Mouse (Mus musculus): Measurements from ENCODE around the gene Car2.
A peak's percentile ranks its signal among the peaks of the same experiment; 100 is the strongest.

Car2 gene

DNA sequence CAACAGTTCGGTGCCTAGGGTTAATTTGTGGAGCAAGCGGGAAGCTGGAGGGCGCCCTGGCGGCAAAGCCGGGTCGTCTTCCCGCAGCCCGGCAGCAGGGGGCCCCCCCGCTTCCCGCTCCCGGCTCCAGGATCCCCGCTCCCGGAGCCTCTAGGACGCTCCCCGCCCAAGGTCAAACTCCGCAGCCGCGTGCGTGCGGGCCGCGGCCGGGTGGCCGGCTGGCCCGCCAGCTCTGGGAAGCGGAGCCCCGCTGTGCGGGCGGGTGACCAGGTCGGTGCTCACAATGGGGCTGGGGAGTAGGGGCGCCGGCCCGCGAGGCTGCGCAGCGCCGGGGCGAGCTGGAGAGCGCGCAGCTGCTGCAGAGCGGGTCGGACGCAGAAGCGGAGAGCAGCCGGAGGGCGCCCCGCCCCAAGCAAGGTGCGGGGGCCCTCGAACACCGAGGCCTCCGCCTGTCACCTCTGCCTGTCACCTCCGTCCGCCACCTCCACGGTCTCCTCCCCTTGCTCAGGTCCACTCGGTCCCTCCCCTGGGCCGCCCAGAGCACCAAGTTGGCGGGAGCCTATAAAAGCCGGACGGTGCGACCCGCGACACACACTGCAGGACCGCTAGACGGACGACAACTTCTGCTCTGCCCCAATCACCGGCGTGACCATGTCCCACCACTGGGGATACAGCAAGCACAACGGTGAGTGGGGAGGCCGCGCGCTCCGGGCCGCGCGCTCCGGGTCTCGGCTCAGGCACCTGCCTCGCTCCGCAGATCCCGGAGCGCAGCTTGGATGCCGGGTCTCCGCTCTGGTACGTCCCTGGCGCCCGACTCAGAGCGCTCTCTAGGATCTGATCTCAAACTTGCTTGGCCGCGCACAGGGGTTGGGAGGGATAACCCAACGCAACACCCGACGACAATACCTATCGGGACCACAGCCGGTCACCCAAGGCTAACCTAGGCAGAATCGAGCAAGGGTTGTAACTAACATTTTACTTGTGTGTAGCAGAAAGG, at the start of gene Car2:
Gene Car2, plus strand, starts transcription at position 172 of the 997 bp plus-strand sequence.
- DNase-seq (ENCODE audit: low spot score in 2 of 2): peak; percentile 38 to 43

DNA sequence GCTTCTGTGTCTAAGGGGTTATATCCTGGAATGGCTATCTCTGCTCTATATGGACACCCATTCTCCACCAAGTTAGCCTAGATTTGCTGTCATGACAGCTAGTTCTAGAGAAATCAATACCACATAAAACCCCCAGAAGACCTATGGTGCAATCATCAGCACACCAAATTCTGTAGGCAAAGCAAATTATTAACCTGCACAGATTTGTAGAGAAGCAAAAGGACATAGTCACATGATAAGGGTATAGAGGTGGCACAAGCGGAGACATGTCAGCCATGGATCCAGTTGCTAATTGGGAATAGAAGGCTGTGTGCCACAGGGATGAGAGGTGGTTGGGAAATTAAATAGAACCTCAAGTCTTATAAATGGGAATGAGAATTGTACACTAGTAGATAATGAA, 47.1 kb upstream of the Car2 start:
- no peak for DNase-seq (ENCODE audit: low spot score in 2 of 2)

DNA sequence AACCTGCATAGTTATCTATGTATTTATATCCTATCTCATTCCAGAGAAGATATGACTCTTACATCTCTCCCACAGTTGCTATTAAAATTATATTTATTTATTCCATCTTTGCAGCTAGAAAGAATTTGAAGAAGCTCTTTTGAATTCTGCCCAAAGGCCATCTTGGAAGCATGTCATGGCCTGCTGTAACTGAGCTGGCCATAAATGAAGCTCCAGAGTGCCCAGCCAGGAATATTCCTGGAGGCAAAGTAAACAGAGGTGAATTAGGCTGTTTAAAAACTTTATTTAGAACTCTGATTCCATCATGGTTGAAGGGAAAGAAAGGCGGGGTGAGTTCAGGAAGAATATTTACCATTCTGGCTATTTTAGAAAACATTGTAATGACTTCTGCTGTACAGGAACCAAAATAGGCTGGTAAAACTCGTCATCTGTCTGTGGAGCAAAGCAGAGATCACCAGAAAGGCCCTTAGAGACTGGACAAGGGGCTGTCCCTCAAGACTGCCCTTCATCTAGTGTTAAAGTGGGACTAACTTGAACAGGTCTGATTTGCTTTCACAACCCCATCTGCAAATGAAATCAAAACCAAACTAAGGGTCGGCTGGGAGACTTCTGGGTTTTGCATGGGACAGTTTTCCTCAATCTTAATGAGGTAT, 46.5 kb upstream of the Car2 start:
- no peak for DNase-seq (ENCODE audit: low spot score in 2 of 2)

DNA sequence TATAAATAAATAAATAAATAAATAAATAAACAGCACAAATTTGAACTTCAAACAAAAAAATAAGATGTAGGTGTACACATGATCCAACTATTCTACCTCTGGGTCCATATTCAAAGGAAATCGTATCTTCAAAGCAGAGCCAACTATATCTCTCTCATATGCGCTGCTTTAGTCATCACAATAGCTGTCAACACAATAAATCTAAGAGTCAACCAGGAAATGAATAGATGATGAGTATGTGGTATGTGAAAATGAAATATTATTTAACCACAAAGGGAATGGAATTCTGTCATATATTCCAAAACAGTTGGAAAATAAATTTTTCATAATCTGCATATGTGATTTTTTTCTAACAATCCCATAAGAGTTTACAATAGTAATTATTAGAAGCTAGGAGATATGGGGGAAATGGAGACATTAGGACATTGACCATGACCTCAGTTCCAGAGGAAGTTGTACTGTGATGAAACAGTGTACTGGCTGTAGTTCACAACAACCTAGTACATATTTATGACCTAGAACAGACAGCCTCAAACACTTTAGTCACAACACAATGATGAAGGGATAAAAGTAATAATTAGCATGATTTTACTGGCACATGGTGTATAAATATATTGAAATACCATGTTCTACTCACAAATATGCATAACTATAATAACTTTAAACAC, 37.4 kb upstream of the Car2 start:
- no peak for DNase-seq (ENCODE audit: low spot score in 2 of 2)

DNA sequence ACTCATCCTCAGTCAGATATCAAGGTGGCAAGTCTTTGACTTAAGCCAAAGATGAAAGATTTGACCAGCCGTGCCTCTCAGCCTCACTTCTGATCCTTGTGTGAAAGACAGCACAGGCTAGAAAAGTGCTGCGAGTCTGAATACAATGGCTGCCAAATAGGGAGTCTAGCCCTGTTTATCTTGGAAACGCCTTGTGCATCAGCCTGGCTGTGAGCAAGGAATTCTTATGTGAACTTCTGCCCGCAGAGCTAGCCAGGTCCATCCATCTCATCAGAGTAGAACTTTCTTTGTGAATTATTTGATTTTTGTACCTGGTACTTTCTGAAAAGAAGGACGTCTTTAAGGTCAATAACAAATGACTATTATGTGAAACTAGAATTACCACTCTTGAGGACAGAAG, 32.1 kb upstream of the Car2 start:
- no peak for DNase-seq (ENCODE audit: low spot score in 2 of 2)

DNA sequence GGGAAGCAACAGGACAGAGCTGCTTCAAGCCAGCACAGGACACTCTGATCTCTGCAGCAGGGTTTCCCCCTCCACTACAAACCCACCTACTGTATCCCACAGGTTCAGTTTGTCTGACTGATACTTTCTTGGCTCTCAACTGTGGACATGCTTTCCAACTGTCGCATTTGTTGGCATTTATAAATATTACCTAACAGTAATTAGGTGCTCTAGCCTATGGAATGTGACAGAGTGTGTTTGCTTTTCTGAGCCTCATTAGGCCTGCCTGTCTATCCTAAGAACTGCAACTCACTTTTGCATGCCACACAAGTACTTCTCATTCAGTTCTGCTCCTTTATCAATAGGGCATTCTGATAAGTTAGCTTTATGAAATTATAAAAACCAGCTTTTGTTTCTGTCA, 31.6 kb upstream of the Car2 start:
- no peak for DNase-seq (ENCODE audit: low spot score in 2 of 2)

DNA sequence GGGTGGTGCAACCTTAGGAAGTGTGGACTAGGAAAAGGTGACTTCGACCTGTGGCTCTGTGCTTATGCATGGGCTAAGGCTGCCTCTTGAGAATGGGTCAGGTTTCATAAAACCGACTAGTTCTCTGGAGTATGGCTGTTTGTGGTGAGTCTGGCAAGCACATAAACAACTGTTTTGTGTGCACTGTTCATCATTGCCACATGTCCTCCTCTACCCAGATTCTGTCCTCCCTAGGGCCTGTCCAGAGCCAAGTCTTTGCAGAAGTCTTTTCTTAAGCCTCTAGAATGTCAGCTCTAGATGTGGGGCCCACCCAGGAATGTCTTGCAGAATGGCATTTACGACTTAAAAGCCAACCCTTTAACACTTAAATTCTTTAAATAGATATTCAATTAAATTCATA, 28.2 kb upstream of the Car2 start:
- no peak for DNase-seq (ENCODE audit: low spot score in 2 of 2)

DNA sequence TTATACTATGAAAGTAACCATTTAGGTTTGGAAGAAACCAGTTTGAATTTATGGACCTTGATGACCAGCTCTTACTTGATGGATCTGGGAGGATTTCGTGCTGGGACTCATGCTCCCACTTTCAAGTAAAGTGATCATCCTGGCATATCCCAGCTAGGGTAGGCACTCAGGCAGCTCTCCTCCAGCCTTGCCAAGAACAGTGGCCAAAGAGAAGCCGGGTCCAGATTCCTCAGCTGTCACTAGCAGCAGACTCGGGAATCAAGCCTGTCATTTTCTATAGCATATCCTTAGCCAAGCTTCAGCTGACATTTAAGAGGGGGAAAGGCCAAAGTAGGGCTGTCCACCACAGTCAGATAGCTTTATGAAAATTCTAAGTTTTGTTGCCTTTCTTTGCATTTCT, 25.8 kb upstream of the Car2 start:
- no peak for DNase-seq (ENCODE audit: low spot score in 2 of 2)

DNA sequence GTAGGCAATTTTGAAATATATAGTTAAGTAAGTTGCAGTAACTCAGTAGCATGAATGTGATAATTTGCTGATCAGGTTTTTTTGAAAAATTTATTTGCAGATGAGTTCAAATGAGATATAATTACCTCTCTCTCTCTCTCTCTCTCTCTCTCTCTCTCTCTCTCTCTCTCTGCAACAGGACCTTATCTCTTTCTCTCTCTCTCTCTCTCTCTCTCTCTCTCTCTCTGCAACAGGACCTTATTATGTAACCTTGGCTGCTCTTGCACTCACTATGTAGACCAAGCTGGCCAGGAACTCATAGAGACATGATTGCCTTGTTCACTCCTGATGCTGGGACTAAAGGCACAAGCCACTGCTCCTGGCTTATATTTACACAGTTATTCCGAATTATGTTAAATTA, 24.9 kb upstream of the Car2 start:
- DNase-seq (ENCODE audit: low spot score in 2 of 2): no peak

DNA sequence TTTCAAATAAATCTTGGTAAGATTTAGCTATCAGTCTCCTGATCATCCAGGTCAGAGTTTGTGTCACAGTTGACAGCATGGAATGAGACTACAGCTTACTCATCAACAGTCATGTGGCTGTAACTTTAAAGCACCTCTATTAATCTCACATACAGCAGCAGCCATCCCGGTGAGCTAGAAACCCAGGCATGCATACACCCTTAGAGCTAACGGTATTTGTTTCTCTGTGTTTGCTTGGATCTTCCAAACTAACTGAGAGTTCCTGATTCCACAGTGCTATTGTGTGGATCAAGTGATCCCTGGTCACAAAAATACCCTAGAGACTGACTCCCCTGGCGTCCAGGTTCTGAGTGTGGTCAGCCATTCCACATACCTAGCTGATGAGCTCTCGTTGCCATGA, 24.3 kb upstream of the Car2 start:
- no peak for DNase-seq (ENCODE audit: low spot score in 2 of 2)

DNA sequence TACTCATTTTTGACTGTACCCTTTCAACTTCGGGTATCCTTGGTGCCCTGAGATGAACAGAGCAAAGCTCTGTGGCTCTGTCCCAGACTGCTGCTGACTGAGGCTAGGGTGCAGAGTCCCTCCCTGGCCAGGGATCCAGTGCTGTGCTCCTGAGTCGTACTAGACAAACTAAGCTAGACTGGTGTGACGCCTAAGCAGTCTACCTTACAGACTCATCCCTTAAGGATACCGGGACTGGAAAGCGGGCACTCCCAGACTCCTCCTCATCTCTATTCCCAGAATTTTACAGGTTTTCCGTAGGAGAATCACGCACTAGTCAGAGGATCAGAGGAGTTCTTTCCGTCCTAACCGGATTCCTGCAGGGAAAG, 23.4 kb upstream of the Car2 start:
- DNase-seq (ENCODE audit: low spot score in 2 of 2): no peak

DNA sequence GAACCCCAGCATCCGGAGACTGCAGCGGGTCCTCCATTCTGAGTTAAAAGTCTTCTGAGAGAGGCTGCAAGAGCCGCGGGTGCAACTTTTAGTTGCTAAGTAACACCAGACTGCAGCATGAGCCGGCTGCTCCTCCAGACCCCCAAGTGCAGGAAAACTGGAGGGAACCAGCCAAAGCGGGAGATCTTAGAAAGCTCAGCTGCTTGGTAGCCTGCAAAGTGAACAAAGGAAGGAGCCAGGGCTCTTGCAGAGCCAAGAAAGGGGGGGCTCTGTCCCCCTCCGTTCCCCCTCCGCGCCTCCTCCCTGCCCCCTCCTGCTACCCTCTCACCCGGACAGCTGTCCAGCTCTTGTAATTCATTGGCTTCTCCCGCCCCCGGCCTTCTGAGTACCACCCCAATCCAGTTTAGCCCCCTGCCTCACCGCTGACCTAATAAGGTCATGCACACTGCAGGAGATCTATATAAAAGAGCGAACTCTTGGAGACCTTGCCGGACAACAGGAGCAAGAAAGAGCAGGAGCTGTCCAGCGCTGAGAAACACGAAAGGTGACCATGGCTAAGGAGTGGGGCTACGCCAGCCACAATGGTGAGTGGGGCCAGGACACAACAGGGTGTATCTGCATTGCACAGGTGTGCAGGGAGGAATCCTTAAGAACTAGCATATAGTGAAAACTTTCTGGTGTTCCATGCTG, 22.9 kb upstream of the Car2 start, which contains the start of gene Car3:
Gene Car3, plus strand, starts transcription at position 491 of the 690 bp plus-strand sequence.
- no peak for DNase-seq (ENCODE audit: low spot score in 2 of 2)

DNA sequence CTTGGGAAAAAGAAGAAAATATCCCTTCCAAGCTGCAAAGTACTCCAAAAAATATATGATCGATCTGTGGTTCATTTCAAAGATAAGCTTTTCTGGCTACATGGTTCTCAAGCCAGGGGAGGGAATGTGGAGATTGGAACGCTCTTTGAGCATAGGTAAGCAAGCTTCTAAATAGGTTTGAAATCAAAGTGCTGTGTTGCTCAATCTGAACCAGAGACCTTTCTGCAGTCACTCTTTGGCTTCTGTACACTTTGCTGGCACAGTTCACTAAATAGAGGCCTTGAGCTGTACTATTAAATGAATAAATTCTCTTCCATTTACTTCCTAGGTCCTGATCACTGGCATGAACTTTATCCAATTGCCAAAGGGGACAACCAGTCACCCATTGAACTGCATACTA, 22.2 kb upstream of the Car2 start:
- DNase-seq (ENCODE audit: low spot score in 2 of 2): no peak

DNA sequence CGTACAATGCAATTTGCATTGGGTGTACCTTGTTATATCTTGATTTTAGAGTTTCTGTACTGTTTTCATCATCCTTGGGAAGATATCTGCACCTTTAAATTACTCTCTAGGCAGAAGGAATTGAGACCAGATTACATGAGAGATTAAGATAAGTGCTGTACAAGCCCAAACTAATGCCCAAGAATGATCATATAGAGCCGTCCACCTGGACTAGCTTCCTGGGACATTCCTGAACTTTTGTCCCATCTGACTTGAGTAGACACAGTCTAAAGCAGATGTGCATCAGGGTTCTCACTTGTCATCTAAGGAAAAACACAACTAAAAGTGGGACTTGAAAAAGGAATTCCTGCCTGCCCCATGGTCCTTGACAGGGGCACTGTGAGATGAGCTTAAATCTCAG, 20.1 kb upstream of the Car2 start:
- no peak for DNase-seq (ENCODE audit: low spot score in 2 of 2)

DNA sequence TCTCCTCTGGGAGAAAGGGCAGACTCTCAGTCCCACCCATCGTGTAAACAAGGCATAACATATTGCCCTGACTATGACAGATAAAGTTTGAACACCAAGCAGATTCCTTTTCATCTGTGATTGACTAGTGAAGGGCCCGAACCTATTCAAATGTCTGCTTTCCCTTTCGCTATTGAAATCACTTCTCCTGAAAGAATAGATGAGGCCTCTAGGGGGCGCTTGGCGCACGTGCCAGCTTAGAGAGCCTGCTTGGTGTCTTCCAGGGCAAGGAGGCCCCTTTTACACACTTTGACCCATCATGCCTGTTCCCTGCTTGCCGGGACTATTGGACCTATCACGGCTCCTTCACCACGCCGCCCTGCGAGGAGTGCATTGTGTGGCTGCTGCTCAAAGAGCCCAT, 16.3 kb upstream of the Car2 start:
- peak; percentile 48 to 57 for DNase-seq (ENCODE audit: low spot score in 2 of 2)

DNA sequence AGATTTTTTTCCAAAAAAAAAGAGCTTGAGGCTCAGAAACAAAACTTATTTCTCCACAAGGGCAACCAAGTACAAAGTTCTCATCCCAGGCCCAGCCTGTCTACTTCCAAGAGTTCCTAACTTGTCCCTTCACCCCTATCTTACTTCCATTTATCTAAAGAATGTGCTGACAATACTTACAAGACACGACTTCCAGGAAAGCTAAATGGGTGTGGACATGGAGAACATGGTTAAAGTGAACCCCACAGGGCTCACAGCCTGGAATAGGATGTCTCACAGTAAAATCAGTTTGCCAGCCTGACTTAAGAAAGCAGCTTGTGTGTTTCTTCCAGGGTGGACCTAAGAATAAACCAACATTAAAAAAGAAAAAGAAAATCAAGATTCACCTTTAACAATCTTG, 15.5 kb upstream of the Car2 start:
- DNase-seq (ENCODE audit: low spot score in 2 of 2): no peak

DNA sequence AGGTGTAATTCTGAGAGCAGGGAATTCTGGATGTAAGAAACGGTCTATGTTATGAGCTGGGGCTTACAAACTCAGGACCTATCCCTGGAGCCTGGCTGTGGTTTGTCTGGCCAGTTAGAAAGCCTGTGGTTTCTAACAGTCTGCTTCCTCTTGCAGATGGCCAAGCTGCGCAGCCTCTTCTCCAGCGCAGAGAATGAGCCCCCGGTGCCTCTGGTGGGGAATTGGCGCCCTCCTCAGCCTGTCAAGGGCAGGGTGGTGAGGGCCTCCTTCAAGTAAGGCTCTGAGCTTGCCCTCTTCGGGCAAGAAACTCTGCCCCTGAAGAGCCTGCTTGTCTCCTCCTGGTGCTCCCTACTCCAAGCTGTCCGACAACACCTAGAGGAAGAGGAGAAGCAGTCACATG, 14.7 kb upstream of the Car2 start:
- no peak for DNase-seq (ENCODE audit: low spot score in 2 of 2)

DNA sequence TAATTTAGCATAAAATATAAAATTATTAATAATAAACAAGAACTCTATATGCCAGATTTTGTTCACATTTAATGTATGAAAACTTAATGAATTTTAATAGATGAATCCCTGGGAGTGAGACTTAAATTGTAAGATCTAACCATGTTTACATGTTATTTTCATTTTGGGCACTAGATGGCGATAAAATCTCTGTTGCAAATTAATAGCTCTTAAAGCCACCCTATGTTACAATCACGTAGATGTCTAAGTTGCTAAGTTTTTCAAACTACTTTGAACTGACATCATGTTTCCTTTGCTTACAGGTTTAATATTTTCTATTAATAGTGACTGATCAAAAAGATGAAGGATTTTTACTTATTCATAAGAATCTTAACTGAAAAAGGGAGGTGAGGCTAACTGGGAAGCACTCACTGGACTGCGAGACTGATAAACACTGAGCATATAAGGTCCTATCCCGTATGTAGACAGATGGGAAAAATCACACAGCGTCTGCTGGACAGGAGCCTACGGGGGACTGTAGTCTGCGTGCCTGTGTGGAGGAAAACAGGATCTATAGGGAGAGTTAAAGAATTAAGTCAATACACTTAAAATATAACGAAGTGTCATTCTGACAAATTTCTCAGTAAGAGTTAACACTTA, 11.6 kb upstream of the Car2 start:
- no peak for DNase-seq (ENCODE audit: low spot score in 2 of 2)

DNA sequence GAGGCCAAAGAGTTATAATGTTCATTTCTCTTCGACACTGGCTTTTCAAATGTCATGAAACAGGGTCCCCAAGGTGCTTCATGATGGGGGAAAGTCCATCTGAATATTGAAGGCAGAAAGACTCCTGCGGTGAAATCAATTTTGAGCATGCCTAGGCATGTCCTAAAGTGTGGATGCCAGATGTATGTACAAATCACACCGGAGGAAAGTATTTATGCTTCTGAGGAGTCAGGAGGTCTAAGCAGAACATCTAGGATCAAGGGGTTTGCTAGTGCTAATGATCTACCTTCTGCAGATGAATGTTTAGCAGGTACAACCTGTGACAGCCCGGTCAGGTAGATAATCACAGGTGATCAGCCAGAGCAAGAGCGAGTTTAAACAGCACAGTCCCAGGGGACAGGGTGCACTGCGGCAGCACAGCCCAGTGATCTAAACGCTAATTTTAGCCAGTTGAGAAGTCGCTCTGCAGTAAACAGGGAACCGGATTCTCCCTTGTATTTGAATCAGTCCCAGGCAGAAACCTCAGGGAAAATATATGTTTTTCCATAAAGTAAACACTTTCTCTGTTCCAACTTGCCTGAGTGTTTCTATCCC, 9.7 kb upstream of the Car2 start:
- no peak for DNase-seq (ENCODE audit: low spot score in 2 of 2)

DNA sequence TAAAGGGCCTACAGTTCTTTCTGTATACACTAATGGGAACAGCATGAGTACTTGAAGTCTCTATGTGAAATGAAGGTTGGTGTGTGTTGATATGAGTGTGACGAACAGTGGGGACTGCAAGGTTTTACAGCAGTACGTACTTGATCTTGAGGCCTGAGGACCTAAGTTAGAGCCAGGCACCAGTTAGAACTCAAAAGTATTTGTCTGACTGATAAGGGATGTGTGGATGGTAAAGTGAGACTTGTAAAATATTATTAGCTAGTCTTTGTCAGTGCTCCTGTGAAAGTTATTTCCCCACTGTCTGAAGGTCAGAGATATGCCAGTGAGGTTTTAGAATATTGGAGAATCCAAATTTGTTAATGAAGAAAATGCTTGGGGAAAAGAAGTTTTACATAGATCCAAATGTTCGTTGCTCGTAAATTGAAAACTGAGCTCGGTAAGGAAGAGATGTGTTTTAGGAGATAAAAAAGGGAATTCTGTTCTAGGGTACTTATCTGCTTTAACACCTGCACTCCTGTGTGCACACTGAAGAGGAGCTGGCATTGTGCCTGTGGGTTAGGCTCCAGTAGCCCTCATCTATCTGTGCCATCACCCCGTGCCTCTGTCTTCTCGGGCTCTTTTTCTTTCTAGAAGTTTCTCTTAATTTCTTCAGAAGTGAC, 8.7 kb upstream of the Car2 start:
- no peak for DNase-seq (ENCODE audit: low spot score in 2 of 2)
